Mouse (Mus musculus): Measurements from ENCODE around the gene Ccdc47. TPM values are rescaled to one million over a fixed set of nuclear protein-coding genes. Genes with fewer than 3 reads are reported as not detected.

Gene Ccdc47
- total and polyA plus RNA-seq, 2 experiments from 2014 or later, result 23.6 to 89.8 TPM

GRCm38 (mm10) chr11:106198277-106198676, 17.9 kb downstream of the Ccdc47 start:
- no peaks in the 10 kb centered on the region for H3K4me1 ChIP-seq (ENCODE audit: control insufficient read depth, insufficient read depth)
- H3K27me3 ChIP-seq (ENCODE audit: control insufficient read depth, insufficient read depth, low read length), result no peaks in the 10 kb centered on the region
- H3K4me2 ChIP-seq (ENCODE audit: low read depth, low read length), result no peak overlapping the region
- WGBS, result 73% methylated on average over 4 of the region's 4 CpGs
- H3K4me3 ChIP-seq (ENCODE audit: low read depth, low read length), result no peak overlapping the region
- H3K9me3 ChIP-seq (replicated peaks; ENCODE audit: control insufficient read depth, low read length), result no peaks in the 10 kb centered on the region
- DNase-seq (ENCODE audit: low spot score) (no peak), ATAC-seq (ENCODE audit: insufficient read depth, low read depth) (no peak)
- TF ChIP-seq CTCF (IDR thresholded peaks at IDR 0.05; ENCODE audit: low read depth) (no peak), EP300 (IDR thresholded peaks at IDR 0.05; ENCODE audit: low read depth) (no peak)
- peaks cover 59% of the 10 kb centered on the region for H3K36me3 ChIP-seq (replicated peaks; ENCODE audit: control insufficient read depth, insufficient read depth, low read length)
- no peak overlapping the region for H3K27ac ChIP-seq (ENCODE audit: low read depth)
- no peak overlapping the region for H3K9ac ChIP-seq (replicated peaks; ENCODE audit: low read depth, low read length)

GRCm38 (mm10) chr11:106195341-106195740, 20.8 kb downstream of the Ccdc47 start:
- DNase-seq (ENCODE audit: low spot score) (no peak), ATAC-seq (ENCODE audit: insufficient read depth, low read depth) (no peak)
- Histone ChIP-seq H3K9ac (replicated peaks; ENCODE audit: low read depth, low read length) (no peak overlapping the region), H3K4me3 (ENCODE audit: low read depth, low read length) (no peak overlapping the region), H3K27me3 (ENCODE audit: control insufficient read depth, insufficient read depth, low read length) (no peaks in the 10 kb centered on the region), H3K4me1 (ENCODE audit: control insufficient read depth, insufficient read depth) (peaks cover 4% of the 10 kb centered on the region), H3K9me3 (replicated peaks; ENCODE audit: control insufficient read depth, low read length) (no peaks in the 10 kb centered on the region), H3K27ac (ENCODE audit: low read depth) (peak overlapping the region; percentile 34; the same call in 1 of the 2 replicates), H3K4me2 (ENCODE audit: low read depth, low read length) (no peak overlapping the region), H3K36me3 (replicated peaks; ENCODE audit: control insufficient read depth, insufficient read depth, low read length) (peaks cover 32% of the 10 kb centered on the region)
- TF ChIP-seq EP300 (IDR thresholded peaks at IDR 0.05; ENCODE audit: low read depth), result no peak
- no peak for TF ChIP-seq CTCF (IDR thresholded peaks at IDR 0.05; ENCODE audit: low read depth)

GRCm38 (mm10) chr11:106194891-106195290, 21.3 kb downstream of the Ccdc47 start:
- Histone ChIP-seq H3K4me3 (ENCODE audit: low read depth, low read length) (no peak overlapping the region), H3K9me3 (replicated peaks; ENCODE audit: control insufficient read depth, low read length) (no peaks in the 10 kb centered on the region), H3K27ac (ENCODE audit: low read depth) (peak overlapping the region; percentile 34; the same call in 1 of the 2 replicates), H3K4me1 (ENCODE audit: control insufficient read depth, insufficient read depth) (peaks cover 4% of the 10 kb centered on the region), H3K36me3 (replicated peaks; ENCODE audit: control insufficient read depth, insufficient read depth, low read length) (peaks cover 32% of the 10 kb centered on the region), H3K27me3 (ENCODE audit: control insufficient read depth, insufficient read depth, low read length) (no peaks in the 10 kb centered on the region), H3K9ac (replicated peaks; ENCODE audit: low read depth, low read length) (no peak overlapping the region), H3K4me2 (ENCODE audit: low read depth, low read length) (no peak overlapping the region)
- 88% methylated on average over 7 of the region's 7 CpGs for WGBS
- no peak for ATAC-seq (ENCODE audit: insufficient read depth, low read depth)
- TF ChIP-seq CTCF (IDR thresholded peaks at IDR 0.05; ENCODE audit: low read depth) (no peak), EP300 (IDR thresholded peaks at IDR 0.05; ENCODE audit: low read depth) (no peak)
- DNase-seq (ENCODE audit: low spot score), result no peak

GRCm38 (mm10) chr11:106194155-106194541, 22.0 kb downstream of the Ccdc47 start:
- H3K4me3 ChIP-seq (ENCODE audit: low read depth, low read length), result peak overlapping the region; percentile 73
- H3K9me3 ChIP-seq (replicated peaks; ENCODE audit: control insufficient read depth, low read length), result no peaks in the 10 kb centered on the region
- no peaks in the 10 kb centered on the region for H3K27me3 ChIP-seq (ENCODE audit: control insufficient read depth, insufficient read depth, low read length)
- peak overlapping the region; percentile 76 for H3K4me2 ChIP-seq (ENCODE audit: low read depth, low read length)
- peak overlapping the region; percentile 80 for H3K27ac ChIP-seq (ENCODE audit: low read depth)
- WGBS, result 32% methylated on average over 3 of the region's 3 CpGs
- no peak for TF ChIP-seq CTCF (IDR thresholded peaks at IDR 0.05; ENCODE audit: low read depth)
- no peak for TF ChIP-seq EP300 (IDR thresholded peaks at IDR 0.05; ENCODE audit: low read depth)
- DNase-seq (ENCODE audit: low spot score), result no peak
- H3K9ac ChIP-seq (replicated peaks; ENCODE audit: low read depth, low read length), result peak overlapping the region; percentile 62; the same call in 1 of the 2 replicates
- ATAC-seq (ENCODE audit: insufficient read depth, low read depth), result no peak
- peaks cover 4% of the 10 kb centered on the region for H3K4me1 ChIP-seq (ENCODE audit: control insufficient read depth, insufficient read depth)
- H3K36me3 ChIP-seq (replicated peaks; ENCODE audit: control insufficient read depth, insufficient read depth, low read length), result peaks cover 28% of the 10 kb centered on the region

GRCm38 (mm10) chr11:106193371-106194154, 22.6 kb downstream of the Ccdc47 start:
- TF ChIP-seq CTCF (IDR thresholded peaks at IDR 0.05; ENCODE audit: low read depth) (no peak; the same call in 1 of the 2 replicates), EP300 (IDR thresholded peaks at IDR 0.05; ENCODE audit: low read depth) (no peak)
- DNase-seq (ENCODE audit: low spot score), result peak; percentile 99
- Histone ChIP-seq H3K4me1 (ENCODE audit: control insufficient read depth, insufficient read depth) (peaks cover 4% of the 10 kb centered on the region), H3K9me3 (replicated peaks; ENCODE audit: control insufficient read depth, low read length) (no peaks in the 10 kb centered on the region), H3K9ac (replicated peaks; ENCODE audit: low read depth, low read length) (peak overlapping the region; percentile 69), H3K27me3 (ENCODE audit: control insufficient read depth, insufficient read depth, low read length) (no peaks in the 10 kb centered on the region), H3K4me2 (ENCODE audit: low read depth, low read length) (peak overlapping the region; percentile 76), H3K36me3 (replicated peaks; ENCODE audit: control insufficient read depth, insufficient read depth, low read length) (peaks cover 23% of the 10 kb centered on the region), H3K4me3 (ENCODE audit: low read depth, low read length) (peak overlapping the region; percentile 73), H3K27ac (ENCODE audit: low read depth) (peak overlapping the region; percentile 80)
- peak; percentile 98 for ATAC-seq (ENCODE audit: insufficient read depth, low read depth)
- under 1% methylated on average over 43 of the region's 44 CpGs for WGBS

All from heart, postnatal 0 days (tissue).